Mouse (Mus musculus) MEL (cell line): Measurements from ENCODE around the gene Kdm6b. TPM values are rescaled to one million over a fixed set of nuclear protein-coding genes. Genes with fewer than 3 reads are reported as not detected.
A peak's percentile ranks its signal among the peaks of the same experiment; 100 is the strongest.

Experiments
- DNase-seq: peaks from one replicate; pipeline ENCODE4 v3.0.0; 2011; ENCODE audit warnings: low read depth, low spot score
- H3K27ac ChIP-seq: 2 replicates; pipeline ENCODE4 v1.5.1; 2012; ENCODE audit warnings: low read depth, mild to moderate bottlenecking, control low read depth, low read length, moderate library complexity; ENCODE audit not compliant: control insufficient read depth
- H3K27me3 ChIP-seq, 2 experiments: fragments of 150-350 bp in 1 of 2; sonication (generic) in 1 of 2; 2 replicates each; pipeline ENCODE4 v1.6.1; 2012; ENCODE audit warnings: low read length in 2 of 2, mild to moderate bottlenecking in 2 of 2, improper control_type of control experiment in 1 of 2, moderate library complexity in 1 of 2; ENCODE audit not compliant: insufficient read depth in 2 of 2, control insufficient read depth in 1 of 2
- H3K36me3 ChIP-seq, 2 experiments: 2 replicates each; pipeline ENCODE4 v1.6.1; 2012 to 2014; ENCODE audit warnings: low read length in 2 of 2, improper control_type of control experiment in 1 of 2, inconsistent platforms in 1 of 2, mild to moderate bottlenecking in 1 of 2; ENCODE audit not compliant: insufficient read depth in 2 of 2, control insufficient read depth in 1 of 2
- H3K4me1 ChIP-seq, 2 experiments: fragments of 150-350 bp in 1 of 2; sonication (generic) in 1 of 2; 2 replicates each; pipeline ENCODE4 v1.6.1; 2012; ENCODE audit warnings: low read length in 2 of 2, improper control_type of control experiment in 1 of 2, mild to moderate bottlenecking in 1 of 2; ENCODE audit not compliant: insufficient read depth in 2 of 2, control insufficient read depth in 1 of 2
- H3K4me3 ChIP-seq, 2 experiments: fragments of 150-350 bp in 1 of 2; sonication (generic) in 1 of 2; 2 replicates each; pipeline ENCODE4 v1.5.1; 2012; ENCODE audit warnings: low read depth in 2 of 2, low read length in 2 of 2, mild to moderate bottlenecking in 2 of 2, moderate library complexity in 2 of 2, control low read depth in 1 of 2, improper control_type of control experiment in 1 of 2; ENCODE audit not compliant: control insufficient read depth in 1 of 2, insufficient read depth in 1 of 2
- H3K79me2 ChIP-seq: 2 replicates; pipeline ENCODE4 v1.6.1; 2012; ENCODE audit warnings: mild to moderate bottlenecking, low read length, moderate library complexity; ENCODE audit not compliant: control insufficient read depth, poor library complexity, insufficient read depth
- H3K9ac ChIP-seq: 2 replicates; pipeline ENCODE4 v1.6.1; 2012; ENCODE audit warnings: low read depth, mild to moderate bottlenecking, control low read depth, low read length, moderate library complexity; ENCODE audit not compliant: control insufficient read depth, poor library complexity, severe bottlenecking
- H3K9me3 ChIP-seq: fragments of 150-350 bp; sonication (generic); replicated peaks from 2 replicates; pipeline ENCODE4 v1.6.1; 2012; ENCODE audit warnings: mild to moderate bottlenecking, low read length, improper control_type of control experiment, moderate library complexity; ENCODE audit not compliant: insufficient read depth
- CHD1 ChIP-seq: IDR thresholded peaks from 2 replicates; pipeline ENCODE4 v1.6.1; 2012; ENCODE audit warnings: low read depth, mild to moderate bottlenecking, inconsistent platforms, low read length, improper control_type of control experiment
- CTCF ChIP-seq, 3 experiments: IDR thresholded peaks in 2 of 3; conservative IDR thresholded peaks in 1 of 3; 2 replicates each; pipeline ENCODE4 v1.5.1; 2011 to 2012; ENCODE audit warnings: low read length in 3 of 3, low read depth in 2 of 3, mild to moderate bottlenecking in 2 of 3, improper control_type of control experiment in 1 of 3, inconsistent platforms in 1 of 3, mixed read lengths in 1 of 3, moderate library complexity in 1 of 3; ENCODE audit not compliant: control insufficient read depth in 1 of 3, insufficient read depth in 1 of 3, poor library complexity in 1 of 3, severe bottlenecking in 1 of 3
- E2F4 ChIP-seq: IDR thresholded peaks from 2 replicates; pipeline ENCODE4 v1.6.1; 2011; ENCODE audit warnings: low read depth, low read length, improper control_type of control experiment, borderline replicate concordance
- ELF1 ChIP-seq: IDR thresholded peaks from 2 replicates; pipeline ENCODE4 v1.6.1; 2014; ENCODE audit warnings: low read depth, mild to moderate bottlenecking, inconsistent platforms, low read length, improper control_type of control experiment, moderate library complexity
- ETS1 ChIP-seq: IDR thresholded peaks from 2 replicates; pipeline ENCODE4 v1.6.1; 2012; ENCODE audit warnings: low read depth, mild to moderate bottlenecking, inconsistent platforms, low read length, improper control_type of control experiment, moderate library complexity
- GATA1 ChIP-seq: IDR thresholded peaks from 2 replicates; pipeline ENCODE4 v1.6.1; 2011; ENCODE audit warnings: low read depth, low read length, improper control_type of control experiment
- HCFC1 ChIP-seq: IDR thresholded peaks from 2 replicates; pipeline ENCODE4 v1.6.1; 2012; ENCODE audit warnings: low read depth, mild to moderate bottlenecking, inconsistent platforms, low read length, improper control_type of control experiment, moderate library complexity
- JUND ChIP-seq: IDR thresholded peaks from 2 replicates; pipeline ENCODE4 v1.6.1; 2011; ENCODE audit warnings: low read depth, mild to moderate bottlenecking, improper control_type of control experiment, low read length
- KAT2A ChIP-seq: conservative IDR thresholded peaks from 2 replicates; pipeline ENCODE4 v1.6.1; 2012; ENCODE audit warnings: low read depth, low read length, improper control_type of control experiment, inconsistent platforms
- MAX ChIP-seq: IDR thresholded peaks from 2 replicates; pipeline ENCODE4 v1.6.1; 2011; ENCODE audit warnings: low read length, improper control_type of control experiment
- MAZ ChIP-seq: IDR thresholded peaks from 2 replicates; pipeline ENCODE4 v1.6.1; 2012; ENCODE audit warnings: low read depth, mild to moderate bottlenecking, inconsistent platforms, low read length, improper control_type of control experiment
- MXI1 ChIP-seq: IDR thresholded peaks from 2 replicates; pipeline ENCODE4 v1.6.1; 2011; ENCODE audit warnings: mild to moderate bottlenecking, low read depth, low read length, improper control_type of control experiment
- NELFE ChIP-seq: IDR thresholded peaks from 2 replicates; pipeline ENCODE4 v1.6.1; 2011; ENCODE audit warnings: low read depth, low read length, improper control_type of control experiment
- NRF1 ChIP-seq: IDR thresholded peaks from 2 replicates; pipeline ENCODE4 v1.6.1; 2014; ENCODE audit warnings: low read depth, mild to moderate bottlenecking, inconsistent platforms, low read length, improper control_type of control experiment, moderate library complexity; ENCODE audit not compliant: poor library complexity, insufficient read depth, severe bottlenecking
- POLR2A ChIP-seq, 2 experiments: IDR thresholded peaks; 2 replicates each; pipeline ENCODE4 v1.6.1; 2011 to 2012; ENCODE audit warnings: low read length in 2 of 2, mild to moderate bottlenecking in 2 of 2, control low read depth in 1 of 2, improper control_type of control experiment in 1 of 2, low read depth in 1 of 2, moderate library complexity in 1 of 2; ENCODE audit not compliant: control insufficient read depth in 1 of 2, insufficient read depth in 1 of 2, poor library complexity in 1 of 2
- POLR2AphosphoS2 ChIP-seq: IDR thresholded peaks from 2 replicates; pipeline ENCODE4 v1.6.1; 2011; ENCODE audit warnings: low read length, improper control_type of control experiment
- POLR2AphosphoS5 ChIP-seq: IDR thresholded peaks from 2 replicates; pipeline ENCODE4 v1.6.1; 2012; ENCODE audit warnings: low read depth, borderline replicate concordance, mild to moderate bottlenecking, inconsistent platforms, low read length, moderate library complexity, mixed read lengths
- RCOR1 ChIP-seq: IDR thresholded peaks from 2 replicates; pipeline ENCODE4 v1.6.1; 2012; ENCODE audit warnings: low read depth, mild to moderate bottlenecking, inconsistent platforms, low read length, improper control_type of control experiment
- SIN3A ChIP-seq: IDR thresholded peaks from 2 replicates; pipeline ENCODE4 v1.6.1; 2012; ENCODE audit warnings: low read length, improper control_type of control experiment, inconsistent platforms
- TBP ChIP-seq: IDR thresholded peaks from 2 replicates; pipeline ENCODE4 v1.8.0; 2011; ENCODE audit warnings: low read depth, low read length, improper control_type of control experiment
- TCF12 ChIP-seq: IDR thresholded peaks from 2 replicates; pipeline ENCODE4 v1.6.1; 2014; ENCODE audit warnings: low read depth, mild to moderate bottlenecking, inconsistent platforms, low read length, improper control_type of control experiment, moderate library complexity
- USF1 ChIP-seq: IDR thresholded peaks from 2 replicates; pipeline ENCODE4 v1.6.1; 2014; ENCODE audit warnings: low read depth, mild to moderate bottlenecking, inconsistent platforms, low read length, improper control_type of control experiment, moderate library complexity
- USF2 ChIP-seq, 2 experiments: IDR thresholded peaks; 2 replicates each; pipeline ENCODE4 v1.6.1; 2011 to 2012; ENCODE audit warnings: improper control_type of control experiment in 2 of 2, low read length in 2 of 2, borderline replicate concordance in 1 of 2, inconsistent platforms in 1 of 2, low read depth in 1 of 2, mild to moderate bottlenecking in 1 of 2; ENCODE audit not compliant: insufficient read depth in 1 of 2
- ZC3H11A ChIP-seq: IDR thresholded peaks from 2 replicates; pipeline ENCODE4 v1.6.1; 2012; ENCODE audit warnings: low read depth, mild to moderate bottlenecking, inconsistent platforms, low read length, improper control_type of control experiment
- ZMIZ1 ChIP-seq: IDR thresholded peaks from 2 replicates; pipeline ENCODE4 v1.6.1; 2012; ENCODE audit warnings: low read depth, mild to moderate bottlenecking, inconsistent platforms, low read length, improper control_type of control experiment, moderate library complexity
- ZNF384 ChIP-seq: IDR thresholded peaks from 2 replicates; pipeline ENCODE4 v1.6.1; 2012; ENCODE audit warnings: low read depth, mild to moderate bottlenecking, inconsistent platforms, low read length, improper control_type of control experiment
- polyA plus RNA-seq, 2 experiments: library from polyadenylated mRNA; stranded (reverse) in 1 of 2; unstranded in 1 of 2; fragments of >175 nt in 1 of 2; fragments of >200 nt in 1 of 2; gene quantifications; 2 replicates each; pipeline versions ENCODE4 v1.2.1 to v1.2.4; 2012; ENCODE audit warnings: low replicate concordance in 2 of 2, low read depth in 1 of 2; ENCODE audit not compliant: insufficient read length in 2 of 2, insufficient read depth in 1 of 2, missing spikeins in 1 of 2
- total RNA-seq: library from RNA; depleted of rRNA; stranded (reverse); fragments of 300-350 nt; gene quantifications from 2 replicates; pipeline ENCODE4 v1.2.3, GENCODE M21; 2012

Gene Kdm6b
- total and polyA plus RNA-seq, 3 experiments, result 5.8 to 43.4 (median 25.0) TPM

DNA sequence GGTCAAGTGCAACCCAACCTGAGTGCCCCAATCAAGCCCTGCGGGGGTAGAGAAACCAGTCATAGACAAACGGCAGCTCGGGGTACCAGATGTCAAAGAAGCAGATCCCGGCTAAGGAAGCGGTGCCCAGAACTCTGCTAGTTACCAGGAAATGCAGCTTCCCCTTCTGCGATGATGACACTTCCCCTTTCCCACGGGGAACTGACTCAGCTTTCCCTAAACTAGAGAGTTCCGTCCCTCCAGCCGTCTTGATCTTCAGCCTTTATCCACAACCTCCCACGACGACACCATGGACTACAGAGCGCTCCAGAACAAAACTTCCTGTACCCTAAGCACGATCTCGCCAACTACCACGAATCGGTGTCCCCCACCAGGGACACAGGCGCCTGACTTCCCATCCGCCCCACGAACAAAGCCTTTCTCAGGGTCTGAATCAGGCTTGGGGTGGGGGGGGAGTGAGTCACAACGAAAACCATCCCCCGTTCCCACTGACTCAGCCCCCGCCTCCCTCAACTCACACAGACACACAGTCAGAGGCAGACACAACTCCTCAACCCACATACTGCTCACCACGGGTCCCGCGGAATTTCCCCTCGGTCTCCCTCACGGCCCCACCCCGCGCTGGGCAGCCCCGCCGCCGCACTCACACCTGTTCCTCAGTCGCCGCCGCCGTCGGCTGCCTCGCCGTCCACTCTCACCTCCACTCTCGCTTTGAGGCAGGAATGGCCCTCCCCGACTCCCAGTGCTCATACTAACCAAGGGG, 3.0 kb downstream of the Kdm6b start (continued):
- peak; percentile 78 for TF ChIP-seq ELF1
- no peak for TF ChIP-seq USF2 (IDR thresholded peaks at IDR 0.05; ENCODE audit: borderline replicate concordance in 1 of 2, insufficient read depth in 1 of 2, low read depth in 1 of 2, low read length in 2 of 2)

DNA sequence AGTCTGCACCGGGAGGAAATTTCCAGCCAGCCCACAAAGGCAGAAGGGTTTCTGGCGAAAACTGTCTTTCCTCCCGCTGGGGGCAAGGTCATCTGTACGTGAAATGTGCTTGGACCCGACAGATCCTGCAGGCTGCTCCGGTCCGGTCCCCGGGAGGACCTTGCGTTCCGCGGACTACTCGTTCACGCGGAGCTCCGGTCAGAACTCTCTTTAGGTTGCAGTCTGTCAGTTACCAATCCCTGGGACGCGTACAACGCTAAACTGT, 3.5 kb downstream of the Kdm6b start:
- no peaks in the 10 kb centered on the region for H3K9me3 ChIP-seq
- H3K4me3 ChIP-seq, result peak overlapping the region; percentile 62 to 79
- H3K36me3 ChIP-seq, result peaks cover 0 to 29% of the 10 kb centered on the region in 2 experiments; a peak in 3 of 4 replicates
- DNase-seq, result no peak
- peak overlapping the region; percentile 87 for H3K9ac ChIP-seq
- peak overlapping the region; percentile 91 for H3K27ac ChIP-seq
- TF ChIP-seq ELF1 (no peak), NELFE (no peak), MAZ (no peak), E2F4 (no peak), POLR2AphosphoS2 (no peak), POLR2A (IDR thresholded peaks at IDR 0.05; ENCODE audit: control insufficient read depth in 1 of 2, insufficient read depth in 1 of 2, low read depth in 1 of 2, low read length in 2 of 2, poor library complexity in 1 of 2) (no peak), GATA1 (no peak), HCFC1 (no peak), KAT2A (no peak), CHD1 (no peak; the same call in 1 of the 2 replicates), MAX (no peak), NRF1 (no peak), USF1 (no peak)
- TF ChIP-seq, all 39 proteins: peak for 0
- H3K4me1 ChIP-seq, result peaks cover 17 to 36% of the 10 kb centered on the region in 2 experiments
- peaks cover 59% of the 10 kb centered on the region for H3K79me2 ChIP-seq
- H3K27me3 ChIP-seq, result no peaks in the 10 kb centered on the region

- peak; percentile 97 for DNase-seq
- Histone ChIP-seq H3K9ac (peak overlapping the region; percentile 87), H3K27ac (peak overlapping the region; percentile 91), H3K36me3 (peaks cover 0 to 26% of the 10 kb centered on the region in 2 experiments; a peak in 3 of 4 replicates), H3K4me1 (peaks cover 17 to 33% of the 10 kb centered on the region in 2 experiments), H3K27me3 (no peaks in the 10 kb centered on the region), H3K9me3 (no peaks in the 10 kb centered on the region), H3K79me2 (peaks cover 54% of the 10 kb centered on the region), H3K4me3 (peak overlapping the region; percentile 68 to 79)
- TF ChIP-seq TCF12 (no peak), NRF1 (0 out of 2 replicates have a peak, but pooled peaks have one; percentile 3), CTCF (IDR thresholded peaks at IDR 0.05 in 2 of 3, conservative IDR thresholded peaks at IDR 0.05 in 1 of 3; ENCODE audit: control insufficient read depth in 1 of 3, insufficient read depth in 1 of 3, low read depth in 2 of 3, low read length in 3 of 3, poor library complexity in 1 of 3, severe bottlenecking in 1 of 3) (0 out of 6 replicates have a peak, but pooled peaks of 1 of the 3 experiments have one; percentile 2), ELF1 (peak; percentile 80), ZC3H11A (no peak), ETS1 (peak; percentile 96), CHD1 (no peak), RCOR1 (no peak), E2F4 (no peak), SIN3A (peak; percentile 94), ZMIZ1 (no peak), TBP (peak; percentile 39), POLR2AphosphoS5 (no peak), MXI1 (peak; percentile 96), NELFE (no peak; the same call in 1 of the 2 replicates), JUND (no peak), POLR2A (IDR thresholded peaks at IDR 0.05; ENCODE audit: control insufficient read depth in 1 of 2, insufficient read depth in 1 of 2, low read depth in 1 of 2, low read length in 2 of 2, poor library complexity in 1 of 2) (peak in 1 of 2 experiments; percentile 30; a peak in 2 of 4 replicates), ZNF384 (no peak)
Measured at GRCm38 (mm10) chr11:69409378-69410044, 4.0 kb downstream of the Kdm6b start.
